Mouse (Mus musculus) spleen, adult 2 months (tissue): ENCODE measurements around the gene Ctps.

ENCODE experiments used
- CTCF ChIP-seq: fragments of 200-500 bp; IDR thresholded peaks from 2 replicates; pipeline ENCODE4 v1.5.1; 2011; ENCODE audit warnings: mild to moderate bottlenecking, inconsistent platforms; ENCODE audit not compliant: insufficient read depth, insufficient read length, insufficient replicate concordance; ENCODE audit errors: extremely low read depth
- POLR2A ChIP-seq: fragments of 200-500 bp; IDR thresholded peaks from 2 replicates; pipeline ENCODE4 v1.6.1; 2011; ENCODE audit warnings: low read depth, low read length, inconsistent platforms

DNA sequence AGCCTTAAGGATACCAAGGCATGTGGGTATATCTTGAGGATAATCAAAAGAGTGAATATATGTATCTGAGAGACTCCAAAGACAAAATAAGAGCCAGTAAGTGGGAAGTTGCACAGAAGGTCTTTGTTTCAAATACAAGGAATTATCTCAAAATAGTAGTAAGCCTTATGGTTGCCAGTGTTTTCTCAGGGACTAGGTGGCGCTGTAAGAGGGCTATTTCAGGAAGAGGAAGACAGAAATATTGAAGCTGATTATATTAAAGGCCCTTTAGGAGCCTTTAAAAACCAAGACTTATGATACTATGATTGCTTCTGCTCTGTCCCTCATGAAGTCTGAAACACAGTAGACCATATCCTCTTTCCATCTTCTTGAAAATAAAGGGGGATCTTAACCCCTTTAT, 63.1 kb downstream of the Ctps start:
- TF ChIP-seq CTCF = no peak
- no peak for TF ChIP-seq POLR2A
